Mouse (Mus musculus) liver, embryonic 16.5 days (tissue): ENCODE data around the gene Rsbn1l. TPM values are rescaled to one million over a fixed set of nuclear protein-coding genes. Genes with fewer than 3 reads are reported as not detected.

Experiments
- ATAC-seq: fragments of 200-750 bp; cut with Nextera tagmentation; 2 replicates; pipeline ENCODE4 v1.8.0; 2017; ENCODE audit warnings: low read depth, mild to moderate bottlenecking, moderate number of reproducible peaks, moderate library complexity
- H3K27ac ChIP-seq: fragments of 300-500 bp; sonication (generic); 2 replicates; pipeline ENCODE4 v1.5.1; 2014; ENCODE audit warnings: mild to moderate bottlenecking, low read length
- H3K27me3 ChIP-seq: fragments of 300-500 bp; sonication (generic); 2 replicates; pipeline ENCODE4 v1.6.1; 2014; ENCODE audit warnings: low read depth, low read length, mixed read lengths; ENCODE audit not compliant: control insufficient read depth, insufficient read depth
- H3K36me3 ChIP-seq: fragments of 300-500 bp; sonication (generic); 2 replicates; pipeline ENCODE4 v1.6.1; 2014; ENCODE audit warnings: mild to moderate bottlenecking; ENCODE audit not compliant: control insufficient read depth, insufficient read depth
- H3K4me1 ChIP-seq: fragments of 300-500 bp; sonication (generic); 2 replicates; pipeline ENCODE4 v1.6.1; 2014; ENCODE audit warnings: low read depth, low read length, mixed read lengths; ENCODE audit not compliant: control insufficient read depth
- H3K4me2 ChIP-seq: fragments of 300-500 bp; sonication (generic); 2 replicates; pipeline ENCODE4 v1.6.1; 2014; ENCODE audit warnings: low read depth, low read length, mixed read lengths
- H3K4me3 ChIP-seq: fragments of 300-500 bp; sonication (generic); 2 replicates; pipeline ENCODE4 v1.5.1; 2014; ENCODE audit warnings: low read depth, mild to moderate bottlenecking, low read length
- H3K9ac ChIP-seq: fragments of 300-500 bp; sonication (generic); 2 replicates; pipeline ENCODE4 v1.6.1; 2014; ENCODE audit warnings: low read depth, low read length
- H3K9me3 ChIP-seq: fragments of 300-500 bp; sonication (generic); replicated peaks from 2 replicates; pipeline ENCODE4 v1.6.1; 2016; ENCODE audit warnings: low read length; ENCODE audit not compliant: control insufficient read depth
- WGBS: fragments of 180-500 bp; shearing (Covaris S2); extraction: QIAGEN DNeasy Blood & Tissue Kit; methylation state at CpG from one replicate; pipeline ENCODE4 v1.1.7; 2014; ENCODE audit not compliant: insufficient replicate concordance; 5-methylcytosine and 5-hydroxymethylcytosine counted together
- polyA plus RNA-seq: library from polyadenylated mRNA; unstranded; fragments of >200 nt; fragmentation: Nextera tagmentation; extraction: Ambion mirVana; gene quantifications from 2 replicates; pipeline ENCODE4 v1.2.1, GENCODE M21; 2015

Gene Rsbn1l
- polyA plus RNA-seq, 1 experiment from 2014 or later, result 3.7 TPM

GRCm38 (mm10) chr5:20929669-20930151, 26.5 kb downstream of the Rsbn1l start:
- H3K4me1 ChIP-seq, result peaks cover 29% of the 10 kb centered on the region

GRCm38 (mm10) chr5:20925451-20925850, 30.7 kb downstream of the Rsbn1l start:
- no peak overlapping the region for H3K4me2 ChIP-seq
- WGBS, result 66% methylated on average over 3 of the region's 3 CpGs
- H3K4me1 ChIP-seq, result peaks cover 6% of the 10 kb centered on the region
- no peaks in the 10 kb centered on the region for H3K27me3 ChIP-seq
- H3K27ac ChIP-seq, result no peak overlapping the region
- no peak overlapping the region for H3K4me3 ChIP-seq
- no peaks in the 10 kb centered on the region for H3K36me3 ChIP-seq
- no peak overlapping the region for H3K9ac ChIP-seq
- H3K9me3 ChIP-seq, result no peaks in the 10 kb centered on the region
- no peak for ATAC-seq

More at GRCm38 (mm10) chr5:20929669-20930151, 26.5 kb downstream of the Rsbn1l start:
- no peak overlapping the region for H3K9ac ChIP-seq
- no peaks in the 10 kb centered on the region for H3K27me3 ChIP-seq
- H3K27ac ChIP-seq, result no peak overlapping the region
- WGBS, result 70% methylated on average over 6 of the region's 6 CpGs
- no peak for ATAC-seq
- no peak overlapping the region for H3K4me2 ChIP-seq
- no peak overlapping the region for H3K4me3 ChIP-seq
- H3K9me3 ChIP-seq, result no peaks in the 10 kb centered on the region
- no peaks in the 10 kb centered on the region for H3K36me3 ChIP-seq

- Histone ChIP-seq H3K27me3 (no peaks in the 10 kb centered on the region), H3K4me2 (no peak overlapping the region), H3K36me3 (no peaks in the 10 kb centered on the region; the same call in 1 of the 2 replicates), H3K9ac (no peak overlapping the region), H3K9me3 (no peaks in the 10 kb centered on the region), H3K27ac (no peak overlapping the region), H3K4me3 (no peak overlapping the region), H3K4me1 (peaks cover 2% of the 10 kb centered on the region)
- 51% methylated on average over 3 of the region's 3 CpGs for WGBS
- ATAC-seq, result peak; percentile 32; the same call in 1 of the 2 replicates
These were observed 31.6 kb downstream of the Rsbn1l start for GRCm38 (mm10) chr5:20924608-20925007.

- H3K4me3 ChIP-seq, result no peak overlapping the region
- no peaks in the 10 kb centered on the region; the same call in 1 of the 2 replicates for H3K36me3 ChIP-seq
- no peak for ATAC-seq
- H3K4me2 ChIP-seq, result no peak overlapping the region
- no peak overlapping the region for H3K9ac ChIP-seq
- 93% methylated on average over 9 of the region's 9 CpGs for WGBS
- no peaks in the 10 kb centered on the region for H3K4me1 ChIP-seq
- H3K27ac ChIP-seq, result no peak overlapping the region
- no peaks in the 10 kb centered on the region for H3K27me3 ChIP-seq
- no peaks in the 10 kb centered on the region for H3K9me3 ChIP-seq
These were observed 36.6 kb downstream of the Rsbn1l start for GRCm38 (mm10) chr5:20919566-20919965.

- Histone ChIP-seq H3K27ac (no peak overlapping the region), H3K9ac (no peak overlapping the region), H3K9me3 (no peaks in the 10 kb centered on the region), H3K4me1 (no peaks in the 10 kb centered on the region), H3K4me3 (no peak overlapping the region), H3K36me3 (no peaks in the 10 kb centered on the region; the same call in 1 of the 2 replicates), H3K4me2 (no peak overlapping the region), H3K27me3 (no peaks in the 10 kb centered on the region)
- 87% methylated on average over 4 of the region's 4 CpGs for WGBS
- no peak for ATAC-seq
These were observed 37.2 kb downstream of the Rsbn1l start for GRCm38 (mm10) chr5:20918967-20919366.

- no peaks in the 10 kb centered on the region for H3K4me1 ChIP-seq
- H3K9me3 ChIP-seq, result no peaks in the 10 kb centered on the region
- no peak overlapping the region for H3K27ac ChIP-seq
- ATAC-seq, result no peak
- H3K9ac ChIP-seq, result no peak overlapping the region
- H3K27me3 ChIP-seq, result no peaks in the 10 kb centered on the region
- no peaks in the 10 kb centered on the region for H3K36me3 ChIP-seq
- 82% methylated on average over 11 of the region's 11 CpGs for WGBS
- no peak overlapping the region for H3K4me2 ChIP-seq
- no peak overlapping the region for H3K4me3 ChIP-seq
These were observed 42.6 kb downstream of the Rsbn1l start for GRCm38 (mm10) chr5:20913372-20914275.

- H3K4me3 ChIP-seq, result no peak overlapping the region
- H3K27me3 ChIP-seq, result no peaks in the 10 kb centered on the region
- H3K9ac ChIP-seq, result no peak overlapping the region
- 76% methylated on average over 2 of the region's 2 CpGs for WGBS
- H3K36me3 ChIP-seq, result 0 out of 2 replicates have a peak, but pooled peaks cover 2% of the 10 kb centered on the region
- H3K9me3 ChIP-seq, result no peaks in the 10 kb centered on the region
- H3K4me1 ChIP-seq, result no peaks in the 10 kb centered on the region
- H3K27ac ChIP-seq, result no peak overlapping the region
- ATAC-seq, result no peak
- H3K4me2 ChIP-seq, result no peak overlapping the region
These were observed 44.5 kb downstream of the Rsbn1l start for GRCm38 (mm10) chr5:20911741-20912140.

GRCm38 (mm10) chr5:20906191-20906590, 50.0 kb downstream of the Rsbn1l start:
- Histone ChIP-seq H3K27ac (no peak overlapping the region), H3K4me1 (peaks cover 13% of the 10 kb centered on the region), H3K9ac (no peak overlapping the region), H3K27me3 (no peaks in the 10 kb centered on the region), H3K9me3 (no peaks in the 10 kb centered on the region), H3K36me3 (peaks cover 13% of the 10 kb centered on the region), H3K4me3 (no peak overlapping the region), H3K4me2 (no peak overlapping the region)
- WGBS, result 61% methylated on average over 7 of the region's 7 CpGs
- peak; percentile 69 for ATAC-seq

GRCm38 (mm10) chr5:20905437-20905836, 50.8 kb downstream of the Rsbn1l start:
- Histone ChIP-seq H3K4me2 (no peak overlapping the region), H3K4me3 (no peak overlapping the region), H3K27me3 (no peaks in the 10 kb centered on the region), H3K9ac (no peak overlapping the region), H3K27ac (no peak overlapping the region), H3K9me3 (no peaks in the 10 kb centered on the region), H3K36me3 (peaks cover 15% of the 10 kb centered on the region), H3K4me1 (peaks cover 13% of the 10 kb centered on the region)
- ATAC-seq, result no peak
- WGBS, result 34% methylated on average over 2 of the region's 2 CpGs
